Mouse (Mus musculus) gastrocnemius, postnatal 36 days (tissue): Measurements from ENCODE around the gene Prkce. TPM values are rescaled to one million over a fixed set of nuclear protein-coding genes. Genes with fewer than 3 reads are reported as not detected.

Source experiments
- DNase-seq, 2 experiments: peaks; one replicate each; pipeline ENCODE4 v3.0.0; 2022
- intact Hi-C: fragments of 180-260 bp; cut with DNase I; formaldehyde crosslinking; loops from one replicate; pipeline ENCODE4 v1.15.1; 2025
- total RNA-seq, 2 experiments: library from RNA; stranded (reverse); gene quantifications; 2 replicates each; pipeline ENCODE4 v1.2.3; 2021

Prkce gene
- total RNA-seq, 2 experiments from 2014 or later: 7.9 to 8.2 TPM

- intact Hi-C loops: no loop called here
Observed at GRCm38 (mm10) chr17:86249499-86250405, 82.2 kb downstream of the Prkce start.

DNA sequence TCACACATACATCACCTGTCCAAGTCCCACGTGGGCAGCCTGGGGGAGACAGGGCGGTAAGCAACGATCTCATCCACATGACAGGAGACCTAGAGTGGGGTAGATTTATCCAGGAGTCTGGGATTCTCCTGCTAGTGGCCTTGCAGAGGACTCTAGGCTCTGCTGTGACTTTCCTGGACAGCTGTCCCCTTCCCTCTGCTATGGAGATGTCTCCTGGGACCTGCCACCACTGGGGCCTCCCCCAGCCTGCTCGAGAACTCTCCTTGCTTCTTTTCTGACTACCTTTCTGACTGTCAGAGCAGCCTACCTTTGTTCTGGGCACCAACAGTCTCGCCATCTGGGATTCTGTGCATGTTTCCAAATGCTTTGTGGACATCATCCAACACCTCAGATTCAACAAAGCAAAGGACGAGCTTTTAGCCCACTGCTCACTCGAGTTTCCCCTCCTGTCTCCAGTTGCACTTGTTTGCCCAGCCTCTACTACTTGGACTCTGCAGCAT lies 82.9 kb downstream of the Prkce start:
- intact Hi-C loops: no loop called here
- no peak for DNase-seq

More at GRCm38 (mm10) chr17:86249499-86250405, 82.2 kb downstream of the Prkce start:
- DNase-seq: no peak

- intact Hi-C loops: no loop called here
- DNase-seq: no peak
Observed at GRCm38 (mm10) chr17:86253884-86254283, 86.3 kb downstream of the Prkce start.

GRCm38 (mm10) chr17:86254285-86254684 lies 86.7 kb downstream of the Prkce start:
- intact Hi-C loops: no loop called here
- DNase-seq: peak; percentile 70 to 79

DNA sequence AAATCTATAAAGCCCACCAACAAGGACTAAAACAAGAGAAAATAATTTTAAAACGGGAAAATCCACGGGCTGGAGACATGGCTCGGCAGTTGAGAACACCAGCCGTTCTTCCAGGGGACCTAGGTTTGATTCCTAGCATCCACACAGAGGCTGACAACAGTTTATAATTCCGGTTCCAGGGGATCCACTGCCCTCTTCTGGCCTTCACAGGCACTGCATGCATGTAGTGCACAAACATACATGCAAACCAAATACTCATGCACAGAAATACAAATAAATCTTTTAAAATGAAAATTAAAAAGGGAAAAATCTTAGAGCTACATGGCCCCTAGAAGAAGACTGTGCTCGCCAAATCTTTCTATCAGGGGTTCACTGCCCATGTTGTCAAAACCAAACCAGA lies 87.4 kb downstream of the Prkce start:
- DNase-seq: no peak
- intact Hi-C loops: no loop called here

- DNase-seq: no peak
- intact Hi-C loops: no loop called here
Observed at GRCm38 (mm10) chr17:86256730-86257131, 89.1 kb downstream of the Prkce start.

DNA sequence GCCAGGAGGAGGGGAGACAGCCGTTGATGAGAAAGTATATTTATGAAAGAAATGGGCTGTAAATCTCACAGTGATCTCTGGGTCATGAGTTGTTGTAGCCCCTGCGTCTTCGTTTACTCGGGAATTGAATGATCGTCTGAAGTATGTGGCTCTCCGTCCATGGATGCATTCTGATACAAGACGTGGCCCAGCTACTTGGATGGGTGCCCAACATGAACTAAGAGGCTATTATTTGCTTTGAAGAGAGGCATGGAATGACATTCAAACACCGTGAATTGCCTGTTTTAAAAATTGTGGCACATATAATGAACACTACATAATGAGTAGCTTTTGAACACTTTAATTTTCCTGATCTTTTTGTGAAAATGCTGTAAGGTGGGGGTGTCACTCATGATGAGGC lies 93.5 kb downstream of the Prkce start:
- DNase-seq: no peak
- intact Hi-C loops: no loop called here

DNA sequence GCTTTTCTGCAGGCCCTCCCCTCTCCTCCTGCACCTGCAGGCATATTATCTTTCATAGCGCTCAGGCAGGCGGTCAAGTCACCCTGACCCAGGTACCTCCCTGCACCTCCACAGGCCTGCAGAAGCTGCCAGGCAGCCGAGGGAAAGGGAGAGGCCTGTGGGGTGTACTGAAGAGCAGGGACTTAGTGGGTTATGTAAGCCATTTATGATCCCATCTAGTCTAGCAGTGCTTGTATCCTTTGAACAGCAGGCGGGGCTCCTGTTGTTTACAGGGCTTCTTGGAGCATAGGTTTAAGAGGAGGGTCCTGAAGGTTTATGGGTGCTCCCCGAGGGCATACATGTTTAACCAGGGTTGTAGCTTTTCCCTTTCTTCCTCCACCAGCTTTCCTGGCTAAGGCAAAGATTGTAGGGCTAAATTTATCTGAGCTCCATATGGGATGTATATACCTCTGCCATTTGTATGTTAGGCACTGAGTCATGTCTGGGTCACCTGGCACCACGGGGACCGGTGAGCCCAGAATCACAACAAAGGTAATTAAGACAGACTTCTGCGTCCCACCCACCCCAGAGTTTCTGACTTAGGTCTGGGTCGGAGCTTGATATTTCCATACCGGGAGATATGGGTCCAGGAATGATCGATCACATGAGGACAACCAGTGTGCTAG lies 96.5 kb downstream of the Prkce start:
- intact Hi-C loops: no loop called here
- no peak for DNase-seq

DNA sequence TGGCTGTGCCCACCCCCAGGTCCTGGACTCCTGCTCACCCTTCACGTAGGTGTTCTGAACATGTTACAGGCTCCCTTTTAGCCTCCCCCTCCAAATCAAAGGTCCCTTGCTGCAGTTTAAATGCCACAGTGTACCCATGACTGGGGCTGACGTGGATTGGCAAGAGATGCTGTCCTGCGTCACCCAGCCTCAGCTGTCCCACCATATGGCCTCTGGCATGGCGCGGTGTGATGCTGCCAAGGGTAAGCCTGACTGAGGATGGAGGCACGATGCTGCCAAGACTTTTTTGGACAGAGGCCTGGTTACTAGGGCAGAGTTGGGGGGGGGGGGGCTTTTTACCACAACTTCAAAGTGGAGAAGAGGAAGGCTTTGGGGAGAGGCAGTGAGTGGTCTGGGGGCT lies 98.5 kb downstream of the Prkce start:
- intact Hi-C loops: no loop called here
- DNase-seq: no peak

- intact Hi-C loops: no loop called here
- no peak for DNase-seq
Observed at GRCm38 (mm10) chr17:86267126-86267760, 99.7 kb downstream of the Prkce start.

GRCm38 (mm10) chr17:86269639-86270038 lies 102.1 kb downstream of the Prkce start:
- intact Hi-C loops: no loop called here

DNA sequence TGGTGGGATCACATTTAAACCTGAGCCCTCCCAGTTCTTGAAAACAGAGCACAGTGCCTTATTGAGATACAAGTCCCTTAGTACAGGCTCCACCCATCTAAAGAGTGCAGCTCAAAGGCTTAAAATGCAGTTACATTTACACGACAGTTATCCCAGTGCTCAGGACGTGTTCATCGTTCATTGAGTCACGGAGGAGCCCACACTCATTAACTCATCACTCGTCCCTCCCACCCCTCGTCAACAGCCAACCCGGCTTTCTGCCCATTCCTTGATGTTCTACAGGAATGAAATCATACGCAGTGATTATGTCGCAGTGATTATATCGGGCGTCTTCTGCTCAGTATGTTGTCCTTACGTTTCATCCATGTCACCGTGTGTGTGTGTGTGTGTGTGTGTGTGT lies 102.9 kb downstream of the Prkce start:
- intact Hi-C loops: no loop called here
- DNase-seq: no peak

More at GRCm38 (mm10) chr17:86269639-86270038, 102.1 kb downstream of the Prkce start:
- DNase-seq: no peak

- no peak for DNase-seq
- intact Hi-C loops: no loop called here
Observed at GRCm38 (mm10) chr17:86271277-86271676, 103.7 kb downstream of the Prkce start.

DNA sequence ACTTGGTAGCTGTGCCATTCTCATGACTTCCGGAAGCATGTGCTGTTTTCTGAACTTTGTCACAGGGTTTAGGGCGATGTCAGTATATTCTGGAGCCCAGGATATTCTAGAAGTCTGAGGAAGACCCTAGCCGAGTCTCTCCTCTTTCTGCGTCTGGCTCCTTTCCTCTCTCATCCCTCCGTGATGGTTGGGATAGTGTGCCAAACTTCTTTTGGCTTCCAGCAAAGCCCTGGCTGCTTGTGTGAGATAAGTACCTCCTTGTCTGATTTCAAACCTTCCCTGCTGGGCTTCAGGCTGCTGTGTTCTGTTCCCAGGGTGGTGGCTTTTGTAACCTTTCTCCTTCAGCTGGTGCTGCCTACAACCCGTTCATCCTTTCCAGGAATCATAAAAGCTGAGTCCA lies 105.4 kb downstream of the Prkce start:
- intact Hi-C loops: no loop called here
- DNase-seq: no peak

GRCm38 (mm10) chr17:86273566-86274349 lies 106.2 kb downstream of the Prkce start:
- no peak for DNase-seq
- intact Hi-C loops: no loop called here

- intact Hi-C loops: no loop called here
- no peak for DNase-seq
Observed at GRCm38 (mm10) chr17:86274350-86274744, 106.8 kb downstream of the Prkce start.

DNA sequence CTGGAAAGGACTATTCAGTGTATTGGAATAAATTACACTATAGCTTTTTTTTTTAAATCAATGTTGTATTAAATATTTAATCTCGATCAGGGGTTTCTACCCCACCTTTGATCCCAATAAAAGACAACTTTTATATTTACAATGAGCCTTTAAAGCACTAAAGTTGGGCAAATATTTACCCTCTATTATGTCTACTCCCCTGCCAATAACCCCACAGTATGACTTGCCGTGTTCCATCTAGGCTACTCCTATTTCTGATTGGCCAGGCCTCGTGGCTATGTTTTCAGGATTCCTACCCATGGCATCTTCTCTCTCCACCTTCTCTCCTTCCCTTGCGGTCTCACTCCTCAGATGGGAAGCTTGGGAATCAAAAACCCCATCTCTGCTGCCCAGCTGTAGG lies 108.8 kb downstream of the Prkce start:
- intact Hi-C loops: no loop called here
- no peak for DNase-seq

DNA sequence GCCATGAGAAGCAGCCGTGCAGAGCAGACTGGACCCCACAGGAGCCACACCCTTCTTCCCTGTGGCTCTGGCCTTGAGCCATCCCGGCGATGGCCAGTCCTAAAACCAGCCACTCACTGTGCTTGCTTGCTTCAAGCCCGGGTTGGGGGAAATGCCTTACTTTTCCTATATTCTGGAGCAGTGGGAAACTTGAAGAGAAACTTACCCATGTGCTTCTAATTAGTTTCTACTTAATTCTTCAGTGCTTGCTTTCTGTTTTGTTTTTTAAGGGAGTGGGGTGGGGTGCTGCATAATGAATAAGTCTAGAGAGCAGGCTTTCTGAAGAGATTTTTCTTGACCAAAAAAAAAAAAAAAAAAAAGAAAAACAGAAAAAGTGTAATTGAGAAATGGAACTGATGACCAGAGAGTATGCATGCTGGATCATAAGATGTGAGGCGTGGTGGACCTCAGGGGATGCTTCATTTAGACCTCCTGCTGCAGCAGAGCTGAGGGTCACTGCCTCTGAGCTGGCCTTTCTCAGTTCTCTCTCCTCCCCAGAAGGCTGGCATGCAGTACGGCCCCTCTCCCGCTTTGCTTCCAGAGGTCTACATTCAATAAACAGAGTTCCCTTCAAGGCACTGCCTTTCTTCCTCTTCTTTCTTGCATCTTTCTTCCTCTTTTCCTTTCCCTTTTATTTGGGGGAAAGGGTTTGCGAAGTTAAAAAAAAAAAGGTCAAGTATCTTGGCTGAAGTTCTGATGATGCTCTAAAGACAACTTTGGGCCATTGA lies 109.6 kb downstream of the Prkce start:
- DNase-seq: no peak

DNA sequence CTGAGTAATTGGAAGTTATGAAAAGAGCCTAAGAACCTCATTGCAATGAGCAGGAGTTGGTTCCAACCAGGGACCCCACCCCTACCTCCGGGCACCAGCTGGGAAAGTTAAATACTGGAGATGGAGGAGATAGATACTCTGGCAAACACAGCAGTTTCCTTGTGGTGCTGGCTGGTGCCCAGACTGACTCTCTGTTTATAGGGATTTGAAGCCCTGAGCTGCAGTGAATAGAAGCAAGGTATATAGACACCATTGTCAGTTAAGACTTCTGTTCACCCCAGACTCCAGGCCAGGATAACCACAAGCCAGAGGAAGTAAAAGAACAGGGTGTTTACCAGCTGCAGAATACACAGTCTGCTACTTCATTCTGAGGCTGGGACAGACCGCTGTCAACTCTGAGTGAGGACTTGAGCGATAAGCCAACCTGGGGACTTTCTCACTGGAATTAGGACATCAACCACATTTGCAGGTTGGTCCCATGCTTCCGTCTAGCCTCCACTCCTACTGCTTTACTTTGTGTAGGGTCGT lies 110.5 kb downstream of the Prkce start:
- DNase-seq: no peak
- intact Hi-C loops: no loop called here

More for the DNA sequence above, 109.6 kb downstream of the Prkce start:
- intact Hi-C loops: no loop called here
